Mouse (Mus musculus): ENCODE data around the gene Nr2c1. TPM values are rescaled to one million over a fixed set of nuclear protein-coding genes. Genes with fewer than 3 reads are reported as not detected.

The Nr2c1 gene
- polyA plus RNA-seq, 1 experiment from 2014 or later, result 6.4 TPM

DNA sequence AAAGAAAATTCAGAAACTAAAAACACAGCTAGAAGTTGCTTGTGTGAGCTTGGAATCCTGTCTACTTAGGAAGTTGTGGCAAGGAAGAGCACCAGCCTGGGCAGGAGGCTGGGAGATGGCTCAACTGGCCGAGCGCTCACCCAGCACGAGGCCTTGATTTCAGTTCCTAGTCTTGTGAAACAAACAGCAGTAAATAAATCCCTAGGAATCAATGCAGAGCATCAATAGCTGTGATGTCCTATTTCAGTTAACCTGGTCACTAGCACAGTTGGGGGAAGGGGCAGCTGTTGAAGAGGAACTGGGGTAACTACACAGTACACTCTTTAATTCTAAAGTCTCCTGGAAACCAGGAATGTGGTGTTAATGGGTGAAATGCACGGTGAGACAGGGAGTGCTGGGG is 57.1 kb downstream of the Nr2c1 start:
- ATAC-seq (replicated peaks; ENCODE audit: low FRiP score) (no peak), DNase-seq (ENCODE audit: low spot score) (no peak)
- Histone ChIP-seq H3K9ac (ENCODE audit: low read depth, low read length) (no peak overlapping the region), H3K4me1 (replicated peaks; ENCODE audit: control insufficient read depth, insufficient read depth, low read length) (no peaks in the 10 kb centered on the region), H3K27ac (ENCODE audit: low read depth, low read length) (no peak overlapping the region), H3K27me3 (replicated peaks; ENCODE audit: control insufficient read depth, insufficient read depth, low read length) (no peaks in the 10 kb centered on the region), H3K4me3 (ENCODE audit: low read depth, low read length) (no peak overlapping the region), H3K4me2 (no peak overlapping the region), H3K9me3 (ENCODE audit: control insufficient read depth, low read length) (no peaks in the 10 kb centered on the region), H3K36me3 (ENCODE audit: control insufficient read depth, insufficient read depth, low read length) (peaks cover 28% of the 10 kb centered on the region; the same call in 1 of the 2 replicates)
- 96% methylated on average over 4 of the region's 4 CpGs for WGBS

DNA sequence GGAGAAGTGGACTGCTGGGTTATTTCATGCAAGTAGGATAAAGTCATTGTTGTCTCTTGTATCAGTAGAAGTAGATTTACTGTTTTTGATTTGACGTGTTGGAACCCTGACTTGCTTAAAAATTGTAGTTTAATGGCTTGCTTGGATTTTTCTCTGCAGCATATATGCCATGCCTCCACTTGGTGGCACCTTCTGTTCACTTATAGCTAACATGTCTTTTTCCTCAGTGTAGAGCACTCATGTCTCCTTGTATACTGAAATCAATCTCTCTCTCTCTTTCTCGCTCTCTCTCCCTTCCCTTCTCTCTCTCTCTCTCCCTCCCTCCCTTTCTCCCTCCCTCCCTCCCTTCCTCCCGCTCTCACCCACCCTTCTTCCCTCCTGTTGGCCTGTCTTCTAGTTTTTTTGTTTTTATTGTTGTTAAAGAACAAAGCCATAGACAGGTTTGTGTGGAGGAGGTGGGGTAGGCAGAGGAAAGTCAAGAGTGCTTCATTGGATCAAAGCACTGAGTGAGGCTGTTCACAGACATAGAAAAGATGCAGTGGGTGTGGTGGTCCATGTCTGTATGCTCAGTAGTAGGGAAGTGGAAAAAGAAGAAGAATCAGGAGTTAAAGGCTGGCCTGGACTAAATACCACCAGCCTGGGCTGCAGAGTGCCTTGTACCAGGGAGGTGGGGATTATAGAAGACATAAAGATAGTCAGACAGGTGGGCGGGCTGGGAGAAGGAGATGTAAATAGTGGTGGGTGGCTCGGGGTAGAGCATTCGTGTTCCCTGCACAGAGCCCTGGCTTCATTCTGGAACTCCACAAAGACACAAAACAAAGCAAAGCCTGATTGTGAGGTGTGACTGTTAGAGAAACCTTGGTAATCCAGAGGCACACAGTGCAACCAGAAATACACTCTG is 63.1 kb downstream of the Nr2c1 start:
- peaks cover 20% of the 10 kb centered on the region; the same call in 1 of the 2 replicates for H3K36me3 ChIP-seq (ENCODE audit: control insufficient read depth, insufficient read depth, low read length)
- H3K9ac ChIP-seq (ENCODE audit: low read depth, low read length), result no peak overlapping the region
- no peak overlapping the region for H3K27ac ChIP-seq (ENCODE audit: low read depth, low read length)
- H3K4me1 ChIP-seq (replicated peaks; ENCODE audit: control insufficient read depth, insufficient read depth, low read length), result no peaks in the 10 kb centered on the region
- H3K27me3 ChIP-seq (replicated peaks; ENCODE audit: control insufficient read depth, insufficient read depth, low read length), result no peaks in the 10 kb centered on the region
- no peak overlapping the region for H3K4me2 ChIP-seq
- H3K4me3 ChIP-seq (ENCODE audit: low read depth, low read length), result no peak overlapping the region
- H3K9me3 ChIP-seq (ENCODE audit: control insufficient read depth, low read length), result no peaks in the 10 kb centered on the region
- WGBS, result 77% methylated on average over 6 of the region's 6 CpGs
- DNase-seq (ENCODE audit: low spot score), result no peak
- ATAC-seq (replicated peaks; ENCODE audit: low FRiP score), result no peak

DNA sequence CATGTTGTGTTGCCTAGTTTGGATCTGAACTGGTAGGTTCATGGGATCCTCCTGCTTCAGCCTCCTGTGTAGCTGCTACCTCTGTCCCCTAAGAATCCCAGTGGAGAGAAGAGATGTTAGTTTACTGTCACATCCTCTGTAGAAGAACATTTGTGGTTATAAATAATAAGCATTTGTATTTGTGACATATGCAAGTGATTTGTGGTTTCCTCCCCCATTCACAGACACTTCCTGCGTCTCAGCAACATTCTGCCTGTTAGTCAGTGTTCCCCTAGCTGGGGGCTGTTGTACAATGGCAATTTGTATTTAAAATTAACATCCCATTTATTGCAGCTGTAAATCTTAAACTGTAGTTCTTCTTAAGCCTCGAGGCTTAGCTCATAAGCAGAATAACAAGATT is 63.9 kb downstream of the Nr2c1 start:
- 67% methylated on average over 2 of the region's 2 CpGs for WGBS
- no peak for DNase-seq (ENCODE audit: low spot score)
- ATAC-seq (replicated peaks; ENCODE audit: low FRiP score), result no peak
- Histone ChIP-seq H3K4me3 (ENCODE audit: low read depth, low read length) (no peak overlapping the region), H3K36me3 (ENCODE audit: control insufficient read depth, insufficient read depth, low read length) (peaks cover 16% of the 10 kb centered on the region; the same call in 1 of the 2 replicates), H3K27ac (ENCODE audit: low read depth, low read length) (no peak overlapping the region), H3K9ac (ENCODE audit: low read depth, low read length) (no peak overlapping the region), H3K27me3 (replicated peaks; ENCODE audit: control insufficient read depth, insufficient read depth, low read length) (no peaks in the 10 kb centered on the region), H3K4me2 (no peak overlapping the region), H3K4me1 (replicated peaks; ENCODE audit: control insufficient read depth, insufficient read depth, low read length) (no peaks in the 10 kb centered on the region), H3K9me3 (ENCODE audit: control insufficient read depth, low read length) (no peaks in the 10 kb centered on the region)

DNA sequence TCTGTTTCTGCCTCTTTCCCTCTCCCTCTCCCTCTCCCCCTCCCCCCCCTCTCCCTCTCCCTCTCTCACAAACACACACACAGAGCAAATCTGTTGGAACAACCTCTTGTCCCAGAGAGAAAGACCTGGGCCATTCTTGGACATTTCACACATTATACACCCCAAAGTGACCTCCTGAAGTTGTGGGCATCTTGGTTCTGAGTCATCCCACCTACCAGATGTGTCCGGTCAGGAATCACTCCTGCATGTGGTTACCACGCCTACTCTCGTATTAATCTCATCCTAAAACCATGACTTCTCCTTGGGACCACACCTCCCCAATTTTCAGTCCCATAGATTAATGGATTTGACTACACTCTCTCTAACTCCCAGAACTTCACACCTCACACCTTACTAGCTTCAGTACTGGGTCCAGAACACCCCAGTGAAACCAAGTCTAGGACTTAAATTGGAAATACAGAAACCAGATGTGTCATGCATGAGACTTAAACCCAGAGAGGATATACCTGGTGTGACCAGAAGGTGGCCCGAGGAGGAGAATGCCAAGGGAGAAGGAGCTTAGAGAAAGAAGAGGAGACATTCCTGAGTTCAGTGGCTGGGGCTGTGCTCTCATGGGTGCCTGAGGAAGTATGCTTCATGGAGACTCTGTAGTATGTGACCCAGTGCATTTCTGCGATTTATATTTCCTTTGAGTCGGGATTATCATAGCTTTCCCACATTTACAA is 77.4 kb downstream of the Nr2c1 start:
- Histone ChIP-seq H3K9me3 (ENCODE audit: control insufficient read depth, low read length) (no peaks in the 10 kb centered on the region), H3K27ac (ENCODE audit: low read depth, low read length) (no peak overlapping the region), H3K9ac (ENCODE audit: low read depth, low read length) (no peak overlapping the region), H3K27me3 (replicated peaks; ENCODE audit: control insufficient read depth, insufficient read depth, low read length) (no peaks in the 10 kb centered on the region), H3K4me1 (replicated peaks; ENCODE audit: control insufficient read depth, insufficient read depth, low read length) (no peaks in the 10 kb centered on the region), H3K4me2 (no peak overlapping the region), H3K36me3 (ENCODE audit: control insufficient read depth, insufficient read depth, low read length) (0 out of 2 replicates have a peak, but pooled peaks cover 8% of the 10 kb centered on the region), H3K4me3 (ENCODE audit: low read depth, low read length) (no peak overlapping the region)
- 73% methylated on average over 6 of the region's 6 CpGs for WGBS
- DNase-seq (ENCODE audit: low spot score), result no peak
- no peak for ATAC-seq (replicated peaks; ENCODE audit: low FRiP score)

DNA sequence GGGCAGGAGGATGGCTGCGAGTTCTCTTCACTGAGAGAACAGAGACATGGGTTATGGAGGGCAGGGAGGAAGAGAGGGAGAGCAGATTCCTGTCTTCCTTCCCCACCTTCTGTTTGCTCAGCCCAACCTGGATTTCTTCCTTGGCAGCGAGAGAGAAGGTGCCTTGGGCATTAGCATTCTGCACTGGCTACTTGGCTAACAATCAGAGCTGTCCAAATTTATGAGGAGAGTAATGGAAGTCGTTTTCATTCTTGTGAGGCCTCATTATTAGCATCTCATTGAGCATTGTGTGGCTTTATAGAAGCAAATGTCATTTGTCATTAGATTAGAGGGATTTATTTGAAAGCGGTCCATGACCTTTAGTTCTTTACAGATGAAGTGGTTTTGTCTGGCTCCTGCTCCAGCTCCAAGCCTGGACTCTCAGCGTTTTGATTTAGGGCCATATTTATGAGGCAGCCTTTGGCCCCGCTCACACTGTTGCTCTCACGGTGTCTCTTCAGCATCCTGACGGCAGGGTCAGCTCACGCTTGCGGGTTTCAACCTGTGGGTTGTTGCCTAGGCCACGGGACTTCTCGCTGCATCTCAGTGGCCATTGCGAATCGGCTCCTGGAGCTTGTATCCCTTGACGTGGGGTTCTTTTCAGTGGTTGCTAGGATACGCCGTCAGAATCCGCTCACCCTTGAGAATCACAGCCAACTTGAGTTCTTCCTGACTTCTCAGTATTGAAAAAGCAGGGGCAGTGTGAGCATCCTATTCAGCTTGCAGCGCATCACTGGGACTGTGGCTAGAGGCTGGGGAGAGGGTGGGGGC is 82.6 kb downstream of the Nr2c1 start:
- ATAC-seq (replicated peaks; ENCODE audit: low FRiP score) (no peak), DNase-seq (ENCODE audit: low spot score) (no peak)
- no peak overlapping the region for H3K4me2 ChIP-seq
- no peak overlapping the region for H3K4me3 ChIP-seq (ENCODE audit: low read depth, low read length)
- no peaks in the 10 kb centered on the region for H3K4me1 ChIP-seq (replicated peaks; ENCODE audit: control insufficient read depth, insufficient read depth, low read length)
- 74% methylated on average over 19 of the region's 19 CpGs for WGBS
- H3K27me3 ChIP-seq (replicated peaks; ENCODE audit: control insufficient read depth, insufficient read depth, low read length), result no peaks in the 10 kb centered on the region
- no peak overlapping the region for H3K27ac ChIP-seq (ENCODE audit: low read depth, low read length)
- no peaks in the 10 kb centered on the region for H3K36me3 ChIP-seq (ENCODE audit: control insufficient read depth, insufficient read depth, low read length)
- no peaks in the 10 kb centered on the region for H3K9me3 ChIP-seq (ENCODE audit: control insufficient read depth, low read length)
- H3K9ac ChIP-seq (ENCODE audit: low read depth, low read length), result no peak overlapping the region

DNA sequence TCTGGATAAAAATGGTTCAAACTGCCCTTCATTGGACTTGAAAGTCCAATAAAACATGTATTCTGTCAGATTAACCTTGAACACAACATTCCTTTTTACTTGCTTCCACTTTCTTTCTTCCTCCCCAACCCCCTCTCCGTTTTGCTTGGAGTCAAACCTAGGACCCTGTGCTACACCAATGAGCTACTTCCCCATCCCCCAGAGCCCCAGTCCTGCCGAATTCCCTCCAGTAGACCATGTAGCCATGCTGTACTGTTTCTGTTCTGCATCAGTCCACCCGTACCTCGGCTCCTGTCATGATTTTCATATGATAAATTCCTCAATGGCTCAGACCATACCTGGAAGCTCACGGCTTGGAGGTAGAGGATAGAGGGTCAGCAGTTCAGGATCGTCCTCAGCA is 83.2 kb downstream of the Nr2c1 start:
- no peaks in the 10 kb centered on the region for H3K4me1 ChIP-seq (replicated peaks; ENCODE audit: control insufficient read depth, insufficient read depth, low read length)
- DNase-seq (ENCODE audit: low spot score) (no peak), ATAC-seq (replicated peaks; ENCODE audit: low FRiP score) (no peak)
- H3K9me3 ChIP-seq (ENCODE audit: control insufficient read depth, low read length), result no peaks in the 10 kb centered on the region
- no peak overlapping the region for H3K9ac ChIP-seq (ENCODE audit: low read depth, low read length)
- H3K27ac ChIP-seq (ENCODE audit: low read depth, low read length), result no peak overlapping the region
- H3K4me2 ChIP-seq, result no peak overlapping the region
- WGBS, result 85% methylated on average over 6 of the region's 6 CpGs
- no peak overlapping the region for H3K4me3 ChIP-seq (ENCODE audit: low read depth, low read length)
- no peaks in the 10 kb centered on the region for H3K27me3 ChIP-seq (replicated peaks; ENCODE audit: control insufficient read depth, insufficient read depth, low read length)
- H3K36me3 ChIP-seq (ENCODE audit: control insufficient read depth, insufficient read depth, low read length), result no peaks in the 10 kb centered on the region

DNA sequence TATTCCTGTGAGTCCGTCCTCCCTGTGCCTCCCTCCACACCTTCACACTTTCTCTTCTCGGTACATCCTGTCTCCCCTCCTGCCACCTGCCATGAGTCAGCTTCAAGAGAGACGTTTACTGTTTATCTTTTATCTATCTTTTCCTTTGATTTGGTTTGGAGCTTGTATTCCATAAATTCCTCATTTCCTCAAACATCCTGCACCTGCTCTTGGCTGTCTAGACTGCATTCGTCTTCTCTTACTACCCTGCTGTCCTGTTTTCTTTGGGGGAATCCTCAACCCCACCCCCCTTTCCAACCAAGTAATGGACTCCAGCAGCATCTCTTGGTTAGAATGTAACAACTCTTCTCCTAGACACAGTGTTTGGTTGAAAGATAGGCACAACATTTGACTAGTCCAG is 87.4 kb downstream of the Nr2c1 start:
- DNase-seq (ENCODE audit: low spot score) (no peak), ATAC-seq (replicated peaks; ENCODE audit: low FRiP score) (no peak)
- H3K4me2 ChIP-seq, result no peak overlapping the region
- no peak overlapping the region for H3K27ac ChIP-seq (ENCODE audit: low read depth, low read length)
- H3K9ac ChIP-seq (ENCODE audit: low read depth, low read length), result no peak overlapping the region
- no peak overlapping the region for H3K4me3 ChIP-seq (ENCODE audit: low read depth, low read length)
- H3K4me1 ChIP-seq (replicated peaks; ENCODE audit: control insufficient read depth, insufficient read depth, low read length), result no peaks in the 10 kb centered on the region
- no peaks in the 10 kb centered on the region for H3K36me3 ChIP-seq (ENCODE audit: control insufficient read depth, insufficient read depth, low read length)
- 51% methylated on average over 4 of the region's 4 CpGs for WGBS
- H3K27me3 ChIP-seq (replicated peaks; ENCODE audit: control insufficient read depth, insufficient read depth, low read length), result no peaks in the 10 kb centered on the region
- H3K9me3 ChIP-seq (ENCODE audit: control insufficient read depth, low read length), result no peaks in the 10 kb centered on the region

DNA sequence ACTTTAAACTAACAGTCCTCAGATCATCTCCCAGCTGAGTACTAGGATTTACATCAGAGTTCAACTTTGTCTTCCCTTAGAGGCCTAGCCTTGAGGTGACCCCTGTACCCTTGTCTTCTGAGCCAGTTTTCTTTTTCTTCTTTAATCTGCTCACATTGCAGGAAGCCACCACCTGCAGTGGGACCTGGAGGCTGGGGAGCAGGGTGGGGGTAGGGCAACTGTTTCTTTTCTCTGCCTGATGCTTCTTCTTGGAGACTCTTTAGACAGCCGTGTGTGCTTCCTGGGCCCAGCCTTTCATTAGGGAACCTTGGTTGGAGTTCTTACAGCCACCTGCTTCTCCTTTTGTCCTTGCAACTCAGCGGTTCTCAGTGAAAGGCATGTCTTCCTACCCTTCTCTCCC is 93.5 kb downstream of the Nr2c1 start:
- DNase-seq (ENCODE audit: low spot score) (no peak), ATAC-seq (replicated peaks; ENCODE audit: low FRiP score) (no peak)
- Histone ChIP-seq H3K9me3 (ENCODE audit: control insufficient read depth, low read length) (no peaks in the 10 kb centered on the region), H3K27ac (ENCODE audit: low read depth, low read length) (no peak overlapping the region), H3K27me3 (replicated peaks; ENCODE audit: control insufficient read depth, insufficient read depth, low read length) (no peaks in the 10 kb centered on the region), H3K4me2 (no peak overlapping the region), H3K4me3 (ENCODE audit: low read depth, low read length) (no peak overlapping the region), H3K9ac (ENCODE audit: low read depth, low read length) (no peak overlapping the region), H3K36me3 (ENCODE audit: control insufficient read depth, insufficient read depth, low read length) (no peaks in the 10 kb centered on the region), H3K4me1 (replicated peaks; ENCODE audit: control insufficient read depth, insufficient read depth, low read length) (no peaks in the 10 kb centered on the region)
- WGBS, result 75% methylated on average over 2 of the region's 2 CpGs

Data from liver, embryonic 11.5 days (tissue).